ENCODE assay signal across 15 mouse cellular contexts in the genomic region with DNA sequence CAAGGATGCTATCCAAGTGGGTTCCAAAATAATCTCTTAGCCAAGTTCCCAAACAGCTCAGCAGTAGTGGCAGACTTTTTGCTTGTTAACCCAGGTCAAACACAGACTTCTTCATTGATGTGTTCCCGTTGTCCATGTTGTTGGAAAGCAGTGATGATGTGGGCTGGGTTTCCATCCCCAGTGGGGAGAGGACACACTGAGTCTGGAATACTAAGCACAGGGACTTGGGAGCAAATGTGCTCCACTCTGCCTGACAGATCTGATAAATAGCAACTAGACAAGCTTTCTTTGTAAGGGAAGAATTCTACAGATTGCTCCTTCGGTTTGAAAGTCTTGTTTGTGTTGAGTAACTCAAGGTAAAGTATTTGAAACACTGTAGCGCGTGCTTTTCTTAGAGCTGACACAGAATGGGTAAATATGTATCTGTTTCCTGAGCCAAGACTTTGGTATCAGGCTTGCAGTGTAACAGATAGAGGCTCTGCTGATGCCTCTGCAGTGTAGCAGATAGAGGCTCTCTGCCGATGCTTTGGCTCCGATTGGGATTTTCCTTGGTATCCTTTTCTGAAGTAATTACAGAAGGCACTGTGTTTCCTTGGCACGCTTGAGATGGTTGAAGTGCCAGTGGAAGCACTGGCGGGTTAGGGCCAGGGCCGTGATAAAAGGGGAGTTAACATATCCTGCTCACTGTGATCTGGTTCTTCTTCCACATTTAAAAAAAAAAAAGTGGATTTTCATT. TPM values are rescaled to one million over a fixed set of nuclear protein-coding genes. Genes with fewer than 3 reads are reported as not detected.
DNase-seq lines count a peak whose midpoint lies in the region; ATAC-seq lines count a peak whose summit lies in the region.
"Had no signal": no experiment of that assay in that cellular context is flagged by ENCODE, and none has a peak within 500 bp of the region (broad histone marks: within the 10 kb centered on the region; RNA-seq: fewer than 3 reads in every experiment).

No protein-coding gene starts in this region.

- H3K27me3 ChIP-seq in forebrain, embryonic 16.5 days (replicated peaks; ENCODE audit: control insufficient read depth, insufficient read depth, low read length): no peaks in the 10 kb centered on the region

- no peak overlapping the region for H3K4me3 ChIP-seq in forebrain, embryonic 16.5 days (replicated peaks; ENCODE audit: low read length)
- H3K4me3 ChIP-seq: embryonic facial prominence, embryonic 10.5 days; midbrain, embryonic 10.5 days had no signal

- no peaks in the 10 kb centered on the region for H3K9me3 ChIP-seq in forebrain, embryonic 16.5 days (ENCODE audit: control insufficient read depth, low read length)
- H3K9me3 ChIP-seq: embryonic facial prominence, embryonic 10.5 days; midbrain, embryonic 10.5 days had no signal

- intact Hi-C loops in left cerebral cortex, postnatal 4 days (cut with DNase I): no loop called here
- intact Hi-C loops in left cerebral cortex, postnatal 36 days (cut with DNase I): no loop called here

- peak; percentile 61 for ATAC-seq in forebrain, embryonic 16.5 days
- ATAC-seq in megakaryocyte progenitor cell, adult 5-6 weeks (replicated peaks; ENCODE audit: poor library complexity): peak; percentile 37

- peaks cover 24% of the 10 kb centered on the region for H3K4me1 ChIP-seq in forebrain, embryonic 16.5 days (replicated peaks; ENCODE audit: control insufficient read depth, insufficient read depth, low read length)
- H3K4me1 ChIP-seq: embryonic facial prominence, embryonic 10.5 days; midbrain, embryonic 10.5 days had no signal

- no peak overlapping the region; the same call in 1 of the 2 replicates for H3K4me2 ChIP-seq in forebrain, embryonic 16.5 days (ENCODE audit: low read length)

- 66% methylated on average over 9 of the region's 9 CpGs for WGBS in forebrain, embryonic 16.5 days

- peak; percentile 44 to 62 for DNase-seq in cerebellum, postnatal 14 days
- no peak for DNase-seq in cerebellum, adult 9-11 months
- DNase-seq in left cerebral cortex, postnatal 4 days: peak; percentile 26
- DNase-seq in left cerebral cortex, postnatal 36 days (ENCODE audit: low spot score in 2 of 2): no peak
- no peak for DNase-seq in B cell, adult 2 months
- DNase-seq in urinary bladder, adult 18-20 months (ENCODE audit: low spot score in 2 of 2): no peak
- DNase-seq: cerebellum, adult 11-12 months; heart, postnatal 14 days; kidney, adult 8-10 months; lung, adult 2 months; retina, postnatal 1 day had no signal

- H3K27ac ChIP-seq in forebrain, embryonic 16.5 days (ENCODE audit: low read length): peak overlapping the region; percentile 41
- H3K27ac ChIP-seq: embryonic facial prominence, embryonic 10.5 days; midbrain, embryonic 10.5 days had no signal

- no peak overlapping the region for H3K9ac ChIP-seq in forebrain, embryonic 16.5 days (replicated peaks; ENCODE audit: low read depth, low read length)

- H3K36me3 ChIP-seq in forebrain, embryonic 16.5 days (ENCODE audit: control insufficient read depth, insufficient read depth): no peaks in the 10 kb centered on the region
- H3K36me3 ChIP-seq: embryonic facial prominence, embryonic 10.5 days; midbrain, embryonic 10.5 days had no signal

RNA-seq across cellular contexts. Expression of gene Bmp2k, which starts 19.5 kb away (rescaled TPM):
- 10 to 100 TPM; 14.3 to 16.1 TPM for total RNA-seq in left cerebral cortex, postnatal 4 days (2021)
- total RNA-seq in left cerebral cortex, postnatal 36 days (2021): 10 to 100 TPM; 12.6 to 12.9 TPM
- polyA plus RNA-seq in forebrain, embryonic 16.5 days (2015; fragmentation: Nextera tagmentation; extraction: Ambion mirVana): 7.2 and 8.3 TPM in 2 replicates
- total RNA-seq in megakaryocyte progenitor cell, adult 5-6 weeks (2015): 39.5 and 43.2 TPM in 2 replicates
- 16.4 and 16.5 TPM in 2 replicates for total RNA-seq in megakaryocyte progenitor cell, adult 5-6 weeks (2017)

Comparison
In these comparisons a context has a peak if more than half of its experiments do, and no peak if none do; other contexts are left out.
1. DNase-seq: peak in cerebellum, postnatal 14 days (2 of 2) and left cerebral cortex, postnatal 4 days (single experiment); none in cerebellum, adult 9-11 months (single experiment), left cerebral cortex, postnatal 36 days (0 of 2), B cell, adult 2 months (0 of 2) and urinary bladder, adult 18-20 months (0 of 2).